Mouse (Mus musculus): Measurements from ENCODE around the gene Cacng4. TPM values are rescaled to one million over a fixed set of nuclear protein-coding genes. Genes with fewer than 3 reads are reported as not detected.

Gene Cacng4
- total RNA-seq, 1 experiment, result 0.98 TPM

- in situ Hi-C loops (cut with MboI; ENCODE audit: low sequenced_read_pairs in 2 of 2, unreplicated experiment in 2 of 2), result loop anchor here in 1 of 2 experiments (10.0 kb wide), 1 partner anchor 203 kb away; no protein-coding TSS in a partner anchor
- H3K9ac ChIP-seq (ENCODE audit: insufficient read depth, low read depth, low read length, poor library complexity, severe bottlenecking), result no peak overlapping the region
- no peaks in the 10 kb centered on the region for H3K9me3 ChIP-seq (ENCODE audit: control insufficient read depth, insufficient read depth, low read depth, low read length)
- no peak overlapping the region for H3K4me3 ChIP-seq (ENCODE audit: insufficient read depth in 1 of 2, low read depth in 1 of 2, low read length in 2 of 2, poor library complexity in 1 of 2, severe bottlenecking in 1 of 2)
- no peak for TF ChIP-seq MAFK (IDR thresholded peaks at IDR 0.05; ENCODE audit: insufficient read depth, low read depth, low read length)
- TF ChIP-seq ZC3H11A (IDR thresholded peaks at IDR 0.05; ENCODE audit: borderline replicate concordance, low read depth, low read length), result no peak
- no peak for TF ChIP-seq ZNF384 (IDR thresholded peaks at IDR 0.05; ENCODE audit: low read depth, low read length)
- TF ChIP-seq HCFC1 (IDR thresholded peaks at IDR 0.05; ENCODE audit: borderline replicate concordance, insufficient read depth, low read length), result no peak
- TF ChIP-seq CHD2 (IDR thresholded peaks at IDR 0.05; ENCODE audit: low read depth, low read length), result no peak
- H3K36me3 ChIP-seq (ENCODE audit: control insufficient read depth, insufficient read depth, low read length, poor library complexity, severe bottlenecking), result no peaks in the 10 kb centered on the region
- DNase-seq (ENCODE audit: low read depth, low spot score), result no peak
- H3K27ac ChIP-seq (ENCODE audit: insufficient read depth, low read depth, low read length, poor library complexity, severe bottlenecking), result no peak overlapping the region
- H3K4me1 ChIP-seq (ENCODE audit: control insufficient read depth in 2 of 2, insufficient read depth in 2 of 2, low read length in 2 of 2, poor library complexity in 1 of 2), result no peaks in the 10 kb centered on the region; a peak in 1 of 4 replicates
Observed at GRCm38 (mm10) chr11:107792136-107792535, 2.2 kb downstream of the Cacng4 start.

- no peaks in the 10 kb centered on the region for H3K4me1 ChIP-seq (ENCODE audit: control insufficient read depth in 2 of 2, insufficient read depth in 2 of 2, low read length in 2 of 2, poor library complexity in 1 of 2)
- DNase-seq (ENCODE audit: low read depth, low spot score), result no peak
- no peak overlapping the region for H3K4me3 ChIP-seq (ENCODE audit: insufficient read depth in 1 of 2, low read depth in 1 of 2, low read length in 2 of 2, poor library complexity in 1 of 2, severe bottlenecking in 1 of 2)
- in situ Hi-C loops (cut with MboI; ENCODE audit: low sequenced_read_pairs in 2 of 2, unreplicated experiment in 2 of 2), result no loop called here
- TF ChIP-seq MAFK (IDR thresholded peaks at IDR 0.05; ENCODE audit: insufficient read depth, low read depth, low read length) (no peak), HCFC1 (IDR thresholded peaks at IDR 0.05; ENCODE audit: borderline replicate concordance, insufficient read depth, low read length) (no peak), ZC3H11A (IDR thresholded peaks at IDR 0.05; ENCODE audit: borderline replicate concordance, low read depth, low read length) (no peak), ZNF384 (IDR thresholded peaks at IDR 0.05; ENCODE audit: low read depth, low read length) (no peak), CHD2 (IDR thresholded peaks at IDR 0.05; ENCODE audit: low read depth, low read length) (no peak)
- no peak overlapping the region for H3K27ac ChIP-seq (ENCODE audit: insufficient read depth, low read depth, low read length, poor library complexity, severe bottlenecking)
- no peaks in the 10 kb centered on the region for H3K9me3 ChIP-seq (ENCODE audit: control insufficient read depth, insufficient read depth, low read depth, low read length)
- H3K9ac ChIP-seq (ENCODE audit: insufficient read depth, low read depth, low read length, poor library complexity, severe bottlenecking), result no peak overlapping the region
- H3K36me3 ChIP-seq (ENCODE audit: control insufficient read depth, insufficient read depth, low read length, poor library complexity, severe bottlenecking), result no peaks in the 10 kb centered on the region
Observed at GRCm38 (mm10) chr11:107785761-107786160, 8.6 kb downstream of the Cacng4 start.

- TF ChIP-seq HCFC1 (IDR thresholded peaks at IDR 0.05; ENCODE audit: borderline replicate concordance, insufficient read depth, low read length) (no peak), CHD2 (IDR thresholded peaks at IDR 0.05; ENCODE audit: low read depth, low read length) (no peak), ZC3H11A (IDR thresholded peaks at IDR 0.05; ENCODE audit: borderline replicate concordance, low read depth, low read length) (no peak), MAFK (IDR thresholded peaks at IDR 0.05; ENCODE audit: insufficient read depth, low read depth, low read length) (no peak), ZNF384 (IDR thresholded peaks at IDR 0.05; ENCODE audit: low read depth, low read length) (no peak)
- DNase-seq (ENCODE audit: low read depth, low spot score), result no peak
- in situ Hi-C loops (cut with MboI; ENCODE audit: low sequenced_read_pairs in 2 of 2, unreplicated experiment in 2 of 2), result no loop called here
Observed at GRCm38 (mm10) chr11:107785288-107785687, 9.1 kb downstream of the Cacng4 start.

GRCm38 (mm10) chr11:107783861-107784754 is 10.2 kb downstream of the Cacng4 start:
- Histone ChIP-seq H3K36me3 (ENCODE audit: control insufficient read depth, insufficient read depth, low read length, poor library complexity, severe bottlenecking) (no peaks in the 10 kb centered on the region), H3K4me1 (ENCODE audit: control insufficient read depth in 2 of 2, insufficient read depth in 2 of 2, low read length in 2 of 2, poor library complexity in 1 of 2) (no peaks in the 10 kb centered on the region), H3K9me3 (ENCODE audit: control insufficient read depth, insufficient read depth, low read depth, low read length) (no peaks in the 10 kb centered on the region), H3K27ac (ENCODE audit: insufficient read depth, low read depth, low read length, poor library complexity, severe bottlenecking) (no peak overlapping the region), H3K9ac (ENCODE audit: insufficient read depth, low read depth, low read length, poor library complexity, severe bottlenecking) (no peak overlapping the region), H3K4me3 (ENCODE audit: insufficient read depth in 1 of 2, low read depth in 1 of 2, low read length in 2 of 2, poor library complexity in 1 of 2, severe bottlenecking in 1 of 2) (no peak overlapping the region)
- TF ChIP-seq CHD2 (IDR thresholded peaks at IDR 0.05; ENCODE audit: low read depth, low read length), result no peak
- no peak for TF ChIP-seq HCFC1 (IDR thresholded peaks at IDR 0.05; ENCODE audit: borderline replicate concordance, insufficient read depth, low read length)
- in situ Hi-C loops (cut with MboI; ENCODE audit: low sequenced_read_pairs in 2 of 2, unreplicated experiment in 2 of 2), result no loop called here
- DNase-seq (ENCODE audit: low read depth, low spot score), result no peak

More at GRCm38 (mm10) chr11:107785288-107785687, 9.1 kb downstream of the Cacng4 start:
- Histone ChIP-seq H3K9ac (ENCODE audit: insufficient read depth, low read depth, low read length, poor library complexity, severe bottlenecking) (no peak overlapping the region), H3K36me3 (ENCODE audit: control insufficient read depth, insufficient read depth, low read length, poor library complexity, severe bottlenecking) (no peaks in the 10 kb centered on the region), H3K4me3 (ENCODE audit: insufficient read depth in 1 of 2, low read depth in 1 of 2, low read length in 2 of 2, poor library complexity in 1 of 2, severe bottlenecking in 1 of 2) (no peak overlapping the region), H3K27ac (ENCODE audit: insufficient read depth, low read depth, low read length, poor library complexity, severe bottlenecking) (no peak overlapping the region), H3K9me3 (ENCODE audit: control insufficient read depth, insufficient read depth, low read depth, low read length) (no peaks in the 10 kb centered on the region), H3K4me1 (ENCODE audit: control insufficient read depth in 2 of 2, insufficient read depth in 2 of 2, low read length in 2 of 2, poor library complexity in 1 of 2) (no peaks in the 10 kb centered on the region)

Data from ES-E14 (cell line).